Mouse (Mus musculus) CD4-positive, CD25-positive, alpha-beta regulatory T cell, adult 4 months (primary cell): ENCODE measurements at regions not wholly inside any gene's neighbourhood (a gene's known extent, or its start where the extent isn't known, plus 50 kb on each side); places are given as distances from the start of the nearest gene placed in this dataset.
"Not testable (repeated sequence)": the region's sequence is repeated elsewhere in the genome, so short reads cannot be mapped to it uniquely, and the experiment has no call there.

ENCODE experiments used
- ATAC-seq: one replicate; pipeline ENCODE4 v1.8.0; 2017

- ATAC-seq: peak; percentile 82
Observed at GRCm38 (mm10) chr17:35758769-35759168, 54.3 kb upstream of the Ddr1 start.

DNA sequence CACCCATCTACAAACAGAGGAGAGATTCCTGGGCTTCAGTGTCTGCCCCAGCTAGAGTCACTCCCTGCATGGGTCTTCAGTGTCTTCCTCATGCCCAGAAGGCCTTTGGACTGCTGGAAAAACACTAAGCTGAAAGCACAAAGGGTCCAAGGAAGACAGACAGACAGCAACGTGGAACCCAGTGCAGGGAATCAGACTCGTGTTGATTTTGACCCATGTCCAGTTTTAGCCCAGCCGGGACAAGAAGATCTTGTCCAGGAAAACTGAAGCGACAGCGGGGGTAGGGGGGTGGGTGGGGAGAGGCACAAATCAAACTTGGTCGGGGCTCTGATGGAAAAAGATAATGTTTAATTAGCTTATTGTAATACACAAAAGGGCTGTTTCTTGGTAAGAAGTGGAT, 55.3 kb upstream of the Ddr1 start:
- ATAC-seq: no peak

DNA sequence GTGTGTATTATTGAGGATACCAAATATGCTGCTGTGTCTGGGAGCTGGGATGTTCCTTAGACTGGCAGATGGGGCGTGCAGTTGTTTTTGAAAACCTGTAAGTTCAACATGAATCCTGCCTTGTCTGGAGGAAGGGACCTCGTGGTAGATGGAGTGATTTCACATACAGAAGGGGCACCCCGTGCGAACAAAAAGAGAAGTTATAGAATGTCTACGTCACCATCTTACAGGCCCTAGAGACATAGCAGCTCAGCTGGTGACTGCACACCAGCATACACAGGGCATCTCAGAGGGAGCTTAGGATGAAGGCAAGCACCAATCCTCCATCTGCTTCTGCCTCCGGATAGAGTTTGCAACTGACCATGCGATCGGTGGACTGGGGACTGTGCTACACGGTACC, 58.2 kb upstream of the Ddr1 start:
- ATAC-seq: no peak

GRCm38 (mm10) chr17:35763101-35763500, 58.4 kb upstream of the Ier3 start:
- ATAC-seq: no peak

DNA sequence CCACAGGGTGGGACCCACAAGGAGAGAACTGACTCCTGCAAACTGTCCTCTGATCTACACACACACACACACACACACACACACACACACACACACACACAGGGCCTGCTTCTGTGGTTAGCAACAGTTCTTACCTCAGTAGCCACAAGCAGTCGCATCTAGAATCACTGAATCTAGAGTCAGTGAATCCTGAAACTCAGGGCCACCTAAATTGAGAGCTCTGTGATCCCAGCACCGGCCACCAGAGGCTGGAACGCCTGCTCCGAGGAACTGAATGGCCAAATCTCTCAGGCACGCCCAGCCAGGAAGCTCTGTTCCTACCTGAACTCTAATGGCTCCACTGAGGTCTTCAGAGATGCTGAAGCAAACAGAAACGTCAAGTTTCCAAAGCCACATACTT, 57.6 kb upstream of the Ier3 start:
- peak; percentile 36 for ATAC-seq

DNA sequence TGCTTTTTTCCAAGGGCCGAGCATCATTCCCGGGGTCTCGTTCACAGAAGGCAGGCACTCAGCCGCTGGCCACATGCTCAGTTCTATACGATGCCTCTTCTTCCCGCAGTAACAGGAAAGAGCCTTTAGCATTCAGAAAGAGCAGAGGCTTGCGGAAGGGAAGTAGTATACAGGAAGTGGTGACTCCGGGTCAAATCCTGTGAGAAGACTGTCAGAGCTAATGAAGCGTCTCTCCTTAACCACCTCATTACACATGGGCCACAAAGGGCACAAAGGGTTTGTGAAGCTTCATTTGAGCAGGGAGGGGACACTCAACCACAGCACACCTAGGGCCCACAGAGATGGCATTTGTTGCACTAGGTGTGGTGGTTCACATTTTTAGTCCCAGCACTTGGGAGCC, 55.1 kb upstream of the Ier3 start:
- ATAC-seq: peak; percentile 87

- ATAC-seq: no peak
Observed at GRCm38 (mm10) chr17:35769175-35769960, 52.1 kb upstream of the Ier3 start.

DNA sequence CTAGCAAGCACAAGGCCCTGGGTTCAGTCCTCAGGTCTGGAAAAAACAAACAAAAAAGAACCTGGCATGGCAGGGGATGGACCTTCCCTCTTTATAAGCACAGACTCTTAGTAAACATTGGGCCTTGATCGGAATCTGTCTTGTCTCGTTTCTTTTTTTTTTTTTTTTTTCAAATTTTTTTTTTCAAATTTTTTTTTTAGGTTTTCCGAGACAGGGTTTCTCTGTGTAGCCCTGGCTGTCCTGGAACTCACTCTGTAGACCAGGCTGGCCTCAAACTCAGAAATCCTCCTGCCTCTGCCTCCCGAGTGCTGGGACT, 51.6 kb upstream of the Ier3 start:
- ATAC-seq: not testable (repeated sequence)

- ATAC-seq: no peak
Observed at GRCm38 (mm10) chr17:35770599-35770998, 50.9 kb upstream of the Ier3 start.

DNA sequence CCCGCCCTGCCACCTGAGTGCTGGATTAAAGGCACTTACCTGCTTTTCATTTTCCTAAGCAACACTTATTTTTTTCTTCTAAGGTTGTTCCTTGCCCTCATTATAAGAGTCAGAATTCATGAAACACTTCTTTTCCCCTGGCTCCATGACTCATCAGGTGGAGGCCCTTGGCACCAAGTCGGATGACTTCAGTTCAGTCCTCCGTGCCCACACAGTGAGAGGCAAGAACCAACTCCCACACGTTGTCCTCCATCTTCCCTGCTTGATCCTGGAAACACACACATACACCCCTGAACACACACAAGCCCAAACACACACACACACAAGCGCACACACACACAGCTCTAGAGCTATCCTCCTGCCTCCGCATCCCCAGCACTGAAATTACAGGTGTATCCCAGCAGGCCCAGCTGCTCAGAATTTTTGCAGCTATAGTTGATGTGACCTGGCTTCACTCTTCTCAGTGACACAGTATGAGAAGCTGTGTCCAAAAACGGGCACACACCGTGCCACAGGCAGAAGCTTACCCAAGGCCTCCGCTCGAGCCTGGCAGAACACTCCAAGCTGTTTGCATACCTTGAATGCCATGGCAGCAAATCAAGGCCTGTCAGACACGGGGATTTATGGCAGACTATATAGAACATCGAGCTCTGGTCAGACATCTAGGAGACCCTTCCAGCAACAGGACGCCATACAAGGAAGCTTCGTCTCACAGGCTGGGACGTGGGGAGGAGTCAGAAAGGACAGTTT, 49.7 kb upstream of the Ier3 start:
- no peak for ATAC-seq
